Mouse (Mus musculus) layer of hippocampus, adult 2 months (tissue): Measurements from ENCODE around the gene 6330403K07Rik. TPM values are rescaled to one million over a fixed set of nuclear protein-coding genes. Genes with fewer than 3 reads are reported as not detected.

Source experiments
- DNase-seq, 2 experiments: peaks; one replicate each; pipeline ENCODE4 v3.0.0; 2022; ENCODE audit warnings: low spot score in 2 of 2
- H3K27ac ChIP-seq: fragments of 200-600 bp; 2 replicates; pipeline ENCODE4 v1.8.1; 2022
- H3K4me3 ChIP-seq: fragments of 200-600 bp; 2 replicates; pipeline ENCODE4 v1.8.1; 2022; ENCODE audit warnings: mild to moderate bottlenecking
- CTCF ChIP-seq: fragments of 200-600 bp; conservative IDR thresholded peaks from 2 replicates; pipeline ENCODE4 v1.8.1; 2022; ENCODE audit warnings: antibody characterized with exemption, mild to moderate bottlenecking, moderate library complexity
- total RNA-seq, 2 experiments: library from RNA; stranded (reverse); gene quantifications; 2 replicates each; pipeline ENCODE4 v1.2.3; 2021

6330403K07Rik gene
- total RNA-seq, 2 experiments from 2014 or later: 188 to 197 TPM

- TF ChIP-seq CTCF: no peak
- Histone ChIP-seq H3K4me3 (no peak overlapping the region), H3K27ac (no peak overlapping the region)
- no peak for DNase-seq
Measured at GRCm38 (mm10) chr11:71017051-71017450, 16.3 kb downstream of the 6330403K07Rik start.

DNA sequence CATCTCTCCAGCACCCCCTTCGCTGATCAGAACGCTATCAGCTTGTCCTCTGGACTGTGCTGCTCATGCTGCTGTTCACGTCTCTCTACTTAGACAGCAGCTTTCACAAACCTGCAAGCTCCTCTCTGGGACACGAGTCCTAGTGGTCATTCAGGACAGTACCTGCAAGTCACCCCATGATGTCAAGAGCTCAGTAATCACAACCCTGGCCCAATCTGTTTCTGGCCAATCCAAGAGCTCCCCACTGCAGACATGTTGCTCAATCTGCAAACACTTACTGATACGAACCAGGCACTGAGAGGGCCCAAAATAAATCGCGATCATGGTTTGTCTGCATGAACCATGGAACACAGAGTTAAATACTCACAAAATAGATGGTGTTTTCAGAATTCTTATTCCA is 20.6 kb downstream of the 6330403K07Rik start:
- H3K4me3 ChIP-seq: no peak overlapping the region
- no peak for TF ChIP-seq CTCF
- no peak overlapping the region for H3K27ac ChIP-seq
- DNase-seq: no peak

DNA sequence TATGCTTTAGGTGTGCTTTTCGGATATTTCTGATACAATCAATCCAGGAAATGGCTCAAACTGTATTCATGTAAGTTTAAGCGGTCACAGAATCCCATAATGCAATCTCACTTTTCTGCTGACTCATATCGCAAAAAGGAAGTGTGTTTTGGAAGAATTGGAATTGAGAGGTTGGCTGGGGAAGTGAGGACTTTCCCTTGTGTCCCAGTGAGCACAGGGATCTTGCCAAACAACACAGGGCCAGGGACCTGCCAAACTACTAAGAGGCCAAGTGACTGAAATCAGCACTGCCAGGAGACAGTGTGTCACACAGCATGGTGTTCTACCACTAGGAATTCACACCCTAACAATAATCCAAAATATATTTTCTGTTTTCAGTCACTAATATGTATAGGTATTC is 25.0 kb downstream of the 6330403K07Rik start:
- Histone ChIP-seq H3K4me3 (no peak overlapping the region), H3K27ac (no peak overlapping the region)
- TF ChIP-seq CTCF: no peak
- DNase-seq: no peak

DNA sequence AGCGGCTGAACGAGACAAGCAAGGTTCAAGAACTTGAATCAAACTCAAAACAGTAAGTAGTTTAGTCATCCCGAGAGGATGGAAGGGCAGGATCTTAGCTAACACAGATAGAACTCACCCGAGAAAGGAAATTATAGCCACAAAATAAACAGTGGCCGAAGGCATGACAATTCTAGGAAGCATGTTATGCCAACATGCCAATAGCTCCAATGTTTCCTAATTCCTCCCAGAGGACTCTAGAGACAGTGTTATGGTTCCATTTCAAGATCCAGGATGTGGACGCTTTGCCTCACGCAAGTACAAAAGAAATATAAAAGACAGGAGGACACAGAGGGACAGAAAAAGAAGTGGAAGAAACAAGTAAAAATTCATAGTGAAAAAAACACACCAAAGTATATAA is 25.5 kb downstream of the 6330403K07Rik start:
- no peak overlapping the region for H3K27ac ChIP-seq
- no peak for TF ChIP-seq CTCF
- no peak for DNase-seq
- H3K4me3 ChIP-seq: no peak overlapping the region

GRCm38 (mm10) chr11:71007026-71007425 is 26.3 kb downstream of the 6330403K07Rik start:
- Histone ChIP-seq H3K27ac (no peak overlapping the region), H3K4me3 (no peak overlapping the region)
- no peak for TF ChIP-seq CTCF
- no peak for DNase-seq

DNA sequence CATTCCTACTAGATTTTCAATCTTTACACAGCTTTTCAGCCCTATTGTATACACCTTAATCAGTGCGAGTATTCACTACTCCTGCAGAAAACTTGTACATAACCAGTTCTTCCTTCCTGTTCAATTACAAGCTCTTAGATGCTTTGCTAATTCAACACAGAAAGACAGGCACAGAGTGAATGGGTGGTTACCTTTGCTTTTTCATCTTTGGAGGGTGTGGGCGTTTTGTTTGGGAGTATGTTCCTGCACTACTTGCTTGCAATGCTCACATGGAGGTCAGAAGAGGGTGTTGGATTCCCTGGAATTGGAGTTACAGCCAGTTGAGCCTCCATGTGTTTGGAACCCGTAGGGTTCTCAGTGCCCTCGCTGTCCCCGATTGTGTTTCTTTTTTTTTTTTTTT is 28.3 kb downstream of the 6330403K07Rik start:
- peak overlapping the region; percentile 95 for H3K4me3 ChIP-seq
- no peak for DNase-seq
- peak; percentile 10; the same call in 1 of the 2 replicates for TF ChIP-seq CTCF
- H3K27ac ChIP-seq: peak overlapping the region; percentile 86

DNA sequence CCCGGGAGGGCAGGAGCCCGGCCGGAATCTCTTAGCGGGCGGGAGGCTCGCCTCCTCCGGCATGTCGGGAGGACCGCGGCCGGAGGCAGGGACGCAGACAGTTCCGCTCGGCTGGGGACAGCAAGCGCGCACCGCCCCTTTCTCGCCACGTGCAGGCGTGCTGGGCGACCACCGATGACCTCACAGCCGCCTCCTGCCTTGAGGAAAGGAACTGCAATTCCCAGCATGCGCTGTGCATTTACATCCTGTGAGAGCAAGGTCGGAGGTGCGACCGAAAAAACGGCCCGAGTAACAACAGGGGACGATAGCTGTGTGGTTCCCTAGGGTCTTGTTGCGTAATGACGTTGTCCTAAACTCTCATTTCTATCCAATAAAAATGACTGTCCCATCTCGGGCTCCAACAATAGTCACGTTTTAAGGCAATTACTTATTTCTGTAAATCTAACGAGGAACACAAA is 29.0 kb downstream of the 6330403K07Rik start, which contains the start of gene Dhx33:
Gene Dhx33 (minus strand): TSS at position 122 of the 458 bp plus-strand sequence.
- Histone ChIP-seq H3K27ac (peak within 1 kb of the TSS; percentile 94), H3K4me3 (peak within 1 kb of the TSS; percentile 95)
- DNase-seq: peak; percentile 97
- peak; percentile 76 for TF ChIP-seq CTCF

GRCm38 (mm10) chr11:71003611-71004315 is 29.6 kb downstream of the 6330403K07Rik start:
- TF ChIP-seq CTCF: no peak
- Histone ChIP-seq H3K27ac (peak overlapping the region; percentile 94), H3K4me3 (peak overlapping the region; percentile 95)

DNA sequence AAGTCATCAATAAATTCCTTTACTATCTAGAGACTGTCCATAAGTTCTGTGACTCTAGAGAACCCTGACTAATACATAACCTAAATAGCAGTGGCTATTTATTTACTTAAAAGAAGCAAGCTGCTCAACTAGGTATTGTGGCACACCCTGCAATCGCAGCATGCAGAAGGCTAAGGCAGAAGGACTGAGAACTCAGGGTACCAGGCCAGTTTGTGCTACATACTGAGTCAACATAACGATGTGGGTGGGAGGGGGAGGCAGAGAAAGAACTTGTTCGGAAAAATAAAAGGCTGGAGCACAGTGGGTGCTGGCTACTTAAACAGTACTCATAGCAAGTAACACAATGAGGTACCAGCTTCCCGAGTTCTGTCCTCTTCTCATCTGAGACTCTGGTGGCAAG is 32.1 kb downstream of the 6330403K07Rik start:
- peak; percentile 54 to 73 for DNase-seq
- Histone ChIP-seq H3K27ac (peak overlapping the region; percentile 94), H3K4me3 (peak overlapping the region; percentile 95; the same call in 1 of the 2 replicates)
- TF ChIP-seq CTCF: no peak

More at GRCm38 (mm10) chr11:71003611-71004315, 29.6 kb downstream of the 6330403K07Rik start:
- DNase-seq: peak in 1 of 2 experiments; percentile 17

- Histone ChIP-seq H3K27ac (peak within 1 kb of the TSS; percentile 94), H3K4me3 (peak within 1 kb of the TSS; percentile 94)
- DNase-seq: peak; percentile 91 to 97
- TF ChIP-seq CTCF: peak; percentile 96
Measured at GRCm38 (mm10) chr11:70982557-70983228, 50.6 kb downstream of the 6330403K07Rik start, which contains the start of gene C1qbp. TSS of gene C1qbp (minus strand) at chr11:70983026.

- no peak for DNase-seq
- peak overlapping the region; percentile 94 for H3K4me3 ChIP-seq
- TF ChIP-seq CTCF: no peak
- H3K27ac ChIP-seq: peak overlapping the region; percentile 94; the same call in 1 of the 2 replicates
Measured at GRCm38 (mm10) chr11:70982030-70982429, 51.3 kb downstream of the 6330403K07Rik start.

Other genes starting within 250 kb of the 6330403K07Rik start
- gene Scimp, start 220.9 kb downstream of the 6330403K07Rik start, total RNA-seq: not detected
- gene Rabep1, start 188.7 kb downstream of the 6330403K07Rik start, total RNA-seq: 100 to 1,000 TPM; 122 to 124 TPM
- 10 to 100 TPM; 53.3 to 57.7 TPM for gene Nup88, start 63.5 kb downstream of the 6330403K07Rik start, total RNA-seq
- gene Rpain, start 63.3 kb downstream of the 6330403K07Rik start, total RNA-seq: 10 to 100 TPM; 35.3 to 36.1 TPM
- gene C1qbp, start 50.5 kb downstream of the 6330403K07Rik start, total RNA-seq: 10 to 100 TPM; 97.1 to 99.5 TPM
- gene Dhx33, start 29.1 kb downstream of the 6330403K07Rik start, total RNA-seq: 10 to 100 TPM; 66.7 to 78.8 TPM
- 10 to 100 TPM; 13.7 to 15.5 TPM for gene Mis12, start 13.9 kb downstream of the 6330403K07Rik start, total RNA-seq
- gene Derl2, start 13.7 kb downstream of the 6330403K07Rik start, total RNA-seq: 10 to 100 TPM; 22.6 to 25.5 TPM
- under 1 TPM; 0.61 to 0.87 TPM for gene Nlrp1a, start 111.2 kb upstream of the 6330403K07Rik start, total RNA-seq
- gene Nlrp1b, start 197.2 kb upstream of the 6330403K07Rik start, total RNA-seq: under 1 TPM; 0.26 to 0.34 TPM